Mouse (Mus musculus) liver, postnatal 0 days (tissue): ENCODE measurements around the gene Psmb8.

Experiments
- CTCF ChIP-seq: sonication (generic); IDR thresholded peaks from 2 replicates; pipeline ENCODE4 v1.5.1; 2016; ENCODE audit warnings: antibody characterized with exemption, low read depth
- EP300 ChIP-seq: IDR thresholded peaks from 2 replicates; pipeline ENCODE4 v1.6.1; 2016; ENCODE audit warnings: antibody characterized with exemption, low read depth, mild to moderate bottlenecking

DNA sequence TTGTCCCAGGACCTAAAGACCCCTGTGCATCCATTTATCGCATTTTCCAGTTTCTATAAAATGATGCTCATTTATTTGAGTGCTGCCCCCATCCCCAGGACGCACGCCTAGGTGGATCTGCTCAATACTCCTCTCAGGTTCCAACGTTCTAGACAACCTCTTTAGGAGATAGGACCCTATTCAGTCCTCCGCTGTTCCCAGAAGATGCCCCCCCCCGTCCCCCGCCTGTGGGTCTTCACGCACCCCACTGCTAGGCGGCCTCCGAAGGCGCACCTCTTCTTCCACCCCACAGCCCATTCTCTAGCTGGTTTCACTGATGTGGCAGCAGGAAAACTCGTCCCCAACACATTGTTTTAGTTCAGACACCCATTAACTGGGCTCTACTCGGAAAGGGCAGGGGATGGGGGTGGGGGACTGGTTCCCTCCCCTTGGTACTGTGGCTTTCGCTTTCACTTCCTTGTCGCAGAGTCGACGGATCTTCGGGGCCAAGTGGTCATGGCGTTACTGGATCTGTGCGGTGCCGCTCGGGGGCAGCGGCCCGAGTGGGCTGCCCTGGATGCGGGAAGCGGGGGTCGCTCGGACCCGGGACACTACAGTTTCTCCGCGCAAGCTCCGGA lies 491 bp downstream of the Psmb8 start:
- TF ChIP-seq CTCF (no peak), EP300 (no peak)
